Mouse (Mus musculus) CD4-positive naive resting alpha-beta T cell, adult 57 days (primary cell): Measurements from ENCODE around the gene Olfr444. TPM values are rescaled to one million over a fixed set of nuclear protein-coding genes. Genes with fewer than 3 reads are reported as not detected.

Experiments
- total RNA-seq: library from RNA; stranded (reverse); gene quantifications from one replicate; pipeline ENCODE4 v1.2.4, GENCODE M21; 2023

Gene Olfr444
- total RNA-seq = not detected

GRCm38 (mm10) chr6:42948767-42949166 lies at the start of gene Olfr444:
TSS of gene Olfr444 (plus strand) at chr6:42949067.

GRCm38 (mm10) chr6:42908578-42908977 lies 40.3 kb upstream of the Olfr444 start, which contains the start of gene Olfr447:
TSS of gene Olfr447 (plus strand) at chr6:42908878.

GRCm38 (mm10) chr6:42921077-42921476 lies 27.8 kb upstream of the Olfr444 start, which contains the start of gene Olfr446:
TSS of gene Olfr446 (plus strand) at chr6:42921377.

Other genes with a start within 250 kb of the Olfr444 start
- gene Tcaf1, start 239.0 kb upstream of the Olfr444 start, total RNA-seq = not detected
- gene Olfr453, start 209.7 kb upstream of the Olfr444 start, total RNA-seq = not detected
- gene Olfr38, start 192.7 kb upstream of the Olfr444 start, total RNA-seq = not detected
- not detected for gene Olfr452, start 164.0 kb upstream of the Olfr444 start, total RNA-seq
- gene Olfr450, start 137.1 kb upstream of the Olfr444 start, total RNA-seq = not detected
- gene Olfr449, start 114.7 kb upstream of the Olfr444 start, total RNA-seq = not detected
- gene Olfr448, start 58.6 kb upstream of the Olfr444 start, total RNA-seq = not detected
- gene Olfr447, start 40.2 kb upstream of the Olfr444 start, total RNA-seq = not detected
- gene Olfr446, start 27.7 kb upstream of the Olfr444 start, total RNA-seq = not detected
- gene Olfr441, start 157.3 kb downstream of the Olfr444 start, total RNA-seq = not detected
- gene Olfr237-ps1, start 197.5 kb downstream of the Olfr444 start, total RNA-seq = not detected
- gene Olfr437, start 214.2 kb downstream of the Olfr444 start, total RNA-seq = not detected
- not detected for gene Olfr13, start 223.1 kb downstream of the Olfr444 start, total RNA-seq
- not detected for gene Olfr435, start 248.1 kb downstream of the Olfr444 start, total RNA-seq